Mouse (Mus musculus): ENCODE results near the gene Bphl. TPM values are rescaled to one million over a fixed set of nuclear protein-coding genes. Genes with fewer than 3 reads are reported as not detected.

The Bphl gene
- polyA plus RNA-seq, 1 experiment from 2014 or later, result 32.5 TPM

- ATAC-seq (ENCODE audit: low FRiP score) (peak; percentile 93), DNase-seq (ENCODE audit: low spot score, missing footprints) (peak; percentile 93)
- WGBS, result 44% methylated on average over 11 of the region's 11 CpGs
- Histone ChIP-seq H3K9me3 (ENCODE audit: control insufficient read depth, low read length) (no peaks in the 10 kb centered on the region), H3K27ac (ENCODE audit: low read depth, low read length) (no peak overlapping the region), H3K9ac (ENCODE audit: low read length) (no peak overlapping the region), H3K4me2 (no peak overlapping the region), H3K4me1 (ENCODE audit: control insufficient read depth, insufficient read depth, low read length) (no peaks in the 10 kb centered on the region), H3K4me3 (ENCODE audit: low read depth, low read length) (no peak overlapping the region), H3K27me3 (ENCODE audit: control insufficient read depth, insufficient read depth, low read length) (no peaks in the 10 kb centered on the region), H3K36me3 (ENCODE audit: control insufficient read depth, insufficient read depth, low read length) (no peaks in the 10 kb centered on the region)
Measured at GRCm38 (mm10) chr13:34046421-34047012, 9.1 kb downstream of the Bphl start.

- WGBS, result 64% methylated on average over 3 of the region's 3 CpGs
- Histone ChIP-seq H3K27ac (ENCODE audit: low read depth, low read length) (no peak overlapping the region), H3K4me3 (ENCODE audit: low read depth, low read length) (no peak overlapping the region), H3K9me3 (ENCODE audit: control insufficient read depth, low read length) (no peaks in the 10 kb centered on the region), H3K9ac (ENCODE audit: low read length) (no peak overlapping the region), H3K27me3 (ENCODE audit: control insufficient read depth, insufficient read depth, low read length) (no peaks in the 10 kb centered on the region), H3K36me3 (ENCODE audit: control insufficient read depth, insufficient read depth, low read length) (no peaks in the 10 kb centered on the region), H3K4me1 (ENCODE audit: control insufficient read depth, insufficient read depth, low read length) (no peaks in the 10 kb centered on the region), H3K4me2 (no peak overlapping the region)
- no peak for ATAC-seq (ENCODE audit: low FRiP score)
- no peak for DNase-seq (ENCODE audit: low spot score, missing footprints)
Measured at GRCm38 (mm10) chr13:34047526-34047925, 10.1 kb downstream of the Bphl start.

GRCm38 (mm10) chr13:34050479-34050878 is 13.1 kb downstream of the Bphl start:
- Histone ChIP-seq H3K4me2 (no peak overlapping the region), H3K4me3 (ENCODE audit: low read depth, low read length) (no peak overlapping the region), H3K27ac (ENCODE audit: low read depth, low read length) (no peak overlapping the region), H3K36me3 (ENCODE audit: control insufficient read depth, insufficient read depth, low read length) (no peaks in the 10 kb centered on the region), H3K4me1 (ENCODE audit: control insufficient read depth, insufficient read depth, low read length) (no peaks in the 10 kb centered on the region), H3K9me3 (ENCODE audit: control insufficient read depth, low read length) (no peaks in the 10 kb centered on the region), H3K27me3 (ENCODE audit: control insufficient read depth, insufficient read depth, low read length) (no peaks in the 10 kb centered on the region), H3K9ac (ENCODE audit: low read length) (no peak overlapping the region)
- no peak for DNase-seq (ENCODE audit: low spot score, missing footprints)
- 94% methylated on average over 8 of the region's 8 CpGs for WGBS
- no peak for ATAC-seq (ENCODE audit: low FRiP score)

GRCm38 (mm10) chr13:34051692-34052091 is 14.3 kb downstream of the Bphl start:
- H3K27me3 ChIP-seq (ENCODE audit: control insufficient read depth, insufficient read depth, low read length), result no peaks in the 10 kb centered on the region
- no peak overlapping the region for H3K4me2 ChIP-seq
- peaks cover 3% of the 10 kb centered on the region; the same call in 1 of the 2 replicates for H3K36me3 ChIP-seq (ENCODE audit: control insufficient read depth, insufficient read depth, low read length)
- WGBS, result 87% methylated on average over 3 of the region's 3 CpGs
- no peak overlapping the region for H3K4me3 ChIP-seq (ENCODE audit: low read depth, low read length)
- ATAC-seq (ENCODE audit: low FRiP score) (no peak), DNase-seq (ENCODE audit: low spot score, missing footprints) (no peak)
- H3K9ac ChIP-seq (ENCODE audit: low read length), result no peak overlapping the region
- no peak overlapping the region for H3K27ac ChIP-seq (ENCODE audit: low read depth, low read length)
- H3K4me1 ChIP-seq (ENCODE audit: control insufficient read depth, insufficient read depth, low read length), result no peaks in the 10 kb centered on the region
- H3K9me3 ChIP-seq (ENCODE audit: control insufficient read depth, low read length), result no peaks in the 10 kb centered on the region

- Histone ChIP-seq H3K9me3 (ENCODE audit: control insufficient read depth, low read length) (no peaks in the 10 kb centered on the region), H3K27ac (ENCODE audit: low read depth, low read length) (no peak overlapping the region), H3K36me3 (ENCODE audit: control insufficient read depth, insufficient read depth, low read length) (peaks cover 3% of the 10 kb centered on the region; the same call in 1 of the 2 replicates), H3K27me3 (ENCODE audit: control insufficient read depth, insufficient read depth, low read length) (no peaks in the 10 kb centered on the region), H3K4me2 (no peak overlapping the region), H3K4me3 (ENCODE audit: low read depth, low read length) (no peak overlapping the region), H3K4me1 (ENCODE audit: control insufficient read depth, insufficient read depth, low read length) (no peaks in the 10 kb centered on the region), H3K9ac (ENCODE audit: low read length) (no peak overlapping the region)
- no peak for ATAC-seq (ENCODE audit: low FRiP score)
- WGBS, result 79% methylated on average over 13 of the region's 13 CpGs
- DNase-seq (ENCODE audit: low spot score, missing footprints), result no peak
Measured at GRCm38 (mm10) chr13:34053673-34054282, 16.4 kb downstream of the Bphl start.

GRCm38 (mm10) chr13:34054391-34054790 is 17.0 kb downstream of the Bphl start:
- no peak overlapping the region for H3K27ac ChIP-seq (ENCODE audit: low read depth, low read length)
- no peak overlapping the region for H3K4me2 ChIP-seq
- DNase-seq (ENCODE audit: low spot score, missing footprints) (no peak), ATAC-seq (ENCODE audit: low FRiP score) (no peak)
- 66% methylated on average over 4 of the region's 4 CpGs for WGBS
- H3K4me1 ChIP-seq (ENCODE audit: control insufficient read depth, insufficient read depth, low read length), result no peaks in the 10 kb centered on the region
- H3K27me3 ChIP-seq (ENCODE audit: control insufficient read depth, insufficient read depth, low read length), result no peaks in the 10 kb centered on the region
- no peak overlapping the region for H3K9ac ChIP-seq (ENCODE audit: low read length)
- peaks cover 3% of the 10 kb centered on the region; the same call in 1 of the 2 replicates for H3K36me3 ChIP-seq (ENCODE audit: control insufficient read depth, insufficient read depth, low read length)
- H3K4me3 ChIP-seq (ENCODE audit: low read depth, low read length), result no peak overlapping the region
- no peaks in the 10 kb centered on the region for H3K9me3 ChIP-seq (ENCODE audit: control insufficient read depth, low read length)

GRCm38 (mm10) chr13:34054983-34055382 is 17.6 kb downstream of the Bphl start:
- 91% methylated on average over 3 of the region's 3 CpGs for WGBS
- DNase-seq (ENCODE audit: low spot score, missing footprints) (no peak), ATAC-seq (ENCODE audit: low FRiP score) (no peak)
- Histone ChIP-seq H3K27me3 (ENCODE audit: control insufficient read depth, insufficient read depth, low read length) (no peaks in the 10 kb centered on the region), H3K9ac (ENCODE audit: low read length) (no peak overlapping the region), H3K4me3 (ENCODE audit: low read depth, low read length) (no peak overlapping the region), H3K4me2 (no peak overlapping the region), H3K27ac (ENCODE audit: low read depth, low read length) (no peak overlapping the region), H3K9me3 (ENCODE audit: control insufficient read depth, low read length) (no peaks in the 10 kb centered on the region), H3K36me3 (ENCODE audit: control insufficient read depth, insufficient read depth, low read length) (peaks cover 3% of the 10 kb centered on the region; the same call in 1 of the 2 replicates), H3K4me1 (ENCODE audit: control insufficient read depth, insufficient read depth, low read length) (no peaks in the 10 kb centered on the region)

GRCm38 (mm10) chr13:34057252-34057651 is 19.9 kb downstream of the Bphl start:
- Histone ChIP-seq H3K4me2 (no peak overlapping the region), H3K9me3 (ENCODE audit: control insufficient read depth, low read length) (no peaks in the 10 kb centered on the region), H3K9ac (ENCODE audit: low read length) (no peak overlapping the region), H3K4me3 (ENCODE audit: low read depth, low read length) (no peak overlapping the region), H3K36me3 (ENCODE audit: control insufficient read depth, insufficient read depth, low read length) (peaks cover 3% of the 10 kb centered on the region; the same call in 1 of the 2 replicates), H3K4me1 (ENCODE audit: control insufficient read depth, insufficient read depth, low read length) (no peaks in the 10 kb centered on the region), H3K27ac (ENCODE audit: low read depth, low read length) (no peak overlapping the region), H3K27me3 (ENCODE audit: control insufficient read depth, insufficient read depth, low read length) (no peaks in the 10 kb centered on the region)
- no peak for ATAC-seq (ENCODE audit: low FRiP score)
- WGBS, result 65% methylated on average over 1 of the region's 1 CpGs
- DNase-seq (ENCODE audit: low spot score, missing footprints), result no peak

- Histone ChIP-seq H3K9ac (ENCODE audit: low read length) (no peak overlapping the region), H3K9me3 (ENCODE audit: control insufficient read depth, low read length) (no peaks in the 10 kb centered on the region; the same call in 1 of the 2 replicates), H3K4me1 (ENCODE audit: control insufficient read depth, insufficient read depth, low read length) (no peaks in the 10 kb centered on the region), H3K4me2 (no peak overlapping the region), H3K27ac (ENCODE audit: low read depth, low read length) (no peak overlapping the region), H3K36me3 (ENCODE audit: control insufficient read depth, insufficient read depth, low read length) (peaks cover 3% of the 10 kb centered on the region; the same call in 1 of the 2 replicates), H3K27me3 (ENCODE audit: control insufficient read depth, insufficient read depth, low read length) (no peaks in the 10 kb centered on the region), H3K4me3 (ENCODE audit: low read depth, low read length) (no peak overlapping the region)
- ATAC-seq (ENCODE audit: low FRiP score) (no peak), DNase-seq (ENCODE audit: low spot score, missing footprints) (no peak)
- WGBS, result 92% methylated on average over 9 of the region's 9 CpGs
Measured at GRCm38 (mm10) chr13:34060061-34060460, 22.7 kb downstream of the Bphl start.
